Mouse (Mus musculus) liver, embryonic 14.5 days (tissue): ENCODE measurements around the gene Tmem17. TPM values are rescaled to one million over a fixed set of nuclear protein-coding genes. Genes with fewer than 3 reads are reported as not detected.

ENCODE experiments used
- ATAC-seq: fragments of 200-750 bp; cut with Nextera tagmentation; 2 replicates; pipeline ENCODE4 v1.8.0; 2017; ENCODE audit warnings: moderate number of reproducible peaks, mild to moderate bottlenecking, moderate library complexity; ENCODE audit not compliant: insufficient read depth
- DNase-seq, 3 experiments: peaks; one replicate each; pipeline ENCODE4 v3.0.0-alpha.2; 2012 to 2013; ENCODE audit warnings: low read depth in 3 of 3, low spot score in 3 of 3
- H3K27ac ChIP-seq: fragments of 300-500 bp; sonication (generic); 2 replicates; pipeline ENCODE4 v1.5.1; 2014; ENCODE audit warnings: moderate library complexity, mild to moderate bottlenecking, control low read depth, inconsistent platforms
- H3K27me3 ChIP-seq: fragments of 300-500 bp; sonication (generic); 2 replicates; pipeline ENCODE4 v1.6.1; 2014; ENCODE audit warnings: mild to moderate bottlenecking, low read length, moderate library complexity; ENCODE audit not compliant: control insufficient read depth, insufficient read depth
- H3K36me3 ChIP-seq: fragments of 300-500 bp; sonication (generic); replicated peaks from 2 replicates; pipeline ENCODE4 v1.6.1; 2014; ENCODE audit warnings: low read depth; ENCODE audit not compliant: control insufficient read depth, insufficient read depth
- H3K4me1 ChIP-seq, 2 experiments: fragments of 200-500 bp in 1 of 2; fragments of 300-500 bp in 1 of 2; sonication (generic) in 1 of 2; replicated peaks; 2 replicates each; pipeline ENCODE4 v1.6.1; 2012 to 2014; ENCODE audit warnings: antibody characterized with exemption in 1 of 2, inconsistent platforms in 1 of 2, low read length in 1 of 2; ENCODE audit not compliant: control insufficient read depth in 2 of 2, insufficient read depth in 2 of 2
- H3K4me2 ChIP-seq: fragments of 300-500 bp; sonication (generic); 2 replicates; pipeline ENCODE4 v1.6.1; 2014; ENCODE audit warnings: low read depth, mild to moderate bottlenecking, control low read depth, moderate library complexity
- H3K4me3 ChIP-seq, 2 experiments: fragments of 200-500 bp in 1 of 2; fragments of 300-500 bp in 1 of 2; sonication (generic) in 1 of 2; 2 replicates each; pipeline ENCODE4 v1.5.1; 2012 to 2014; ENCODE audit warnings: low read depth in 2 of 2, low read length in 2 of 2, mild to moderate bottlenecking in 2 of 2, control low read depth in 1 of 2, inconsistent platforms in 1 of 2, moderate library complexity in 1 of 2; ENCODE audit not compliant: insufficient read depth in 1 of 2
- H3K9ac ChIP-seq: fragments of 300-500 bp; sonication (generic); replicated peaks from 2 replicates; pipeline ENCODE4 v1.6.1; 2014; ENCODE audit warnings: mild to moderate bottlenecking, control low read depth, moderate library complexity
- H3K9me3 ChIP-seq: fragments of 300-500 bp; sonication (generic); 2 replicates; pipeline ENCODE4 v1.6.1; 2016; ENCODE audit warnings: low read length, mixed read lengths; ENCODE audit not compliant: control insufficient read depth
- CTCF ChIP-seq: IDR thresholded peaks from 2 replicates; pipeline ENCODE4 v1.5.1; 2016; ENCODE audit warnings: antibody characterized with exemption, low read depth, control low read depth
- EP300 ChIP-seq: IDR thresholded peaks from 2 replicates; pipeline ENCODE4 v1.6.1; 2016; ENCODE audit warnings: antibody characterized with exemption, low read depth
- WGBS: fragments of 180-500 bp; shearing (Covaris S2); extraction: QIAGEN DNeasy Blood & Tissue Kit; methylation state at CpG from one replicate; pipeline ENCODE4 v1.1.7; 2014; ENCODE audit not compliant: insufficient replicate concordance; 5-methylcytosine and 5-hydroxymethylcytosine counted together
- polyA plus RNA-seq, 2 experiments: library from polyadenylated mRNA; depleted of rRNA in 1 of 2; stranded (reverse) in 1 of 2; unstranded in 1 of 2; fragments of >200 nt; fragmentation: Nextera tagmentation in 1 of 2; extraction: Ambion mirVana in 1 of 2; gene quantifications; 2 replicates each; pipeline versions ENCODE4 v1.2.1 to v1.2.3; 2012 to 2014

Gene Tmem17
- polyA plus RNA-seq, 2 experiments: 1.1 to 1.4 TPM

GRCm38 (mm10) chr11:22540600-22540999 is 28.7 kb downstream of the Tmem17 start:
- no peak overlapping the region for H3K9ac ChIP-seq
- no peaks in the 10 kb centered on the region for H3K36me3 ChIP-seq
- no peak for TF ChIP-seq EP300
- no peak for TF ChIP-seq CTCF
- no peak for DNase-seq
- H3K4me1 ChIP-seq: no peaks in the 10 kb centered on the region
- no peak overlapping the region for H3K27ac ChIP-seq
- no peak overlapping the region for H3K4me3 ChIP-seq
- no peaks in the 10 kb centered on the region for H3K27me3 ChIP-seq
- H3K4me2 ChIP-seq: no peak overlapping the region
- WGBS: 48% methylated on average over 1 of the region's 1 CpGs
- no peak for ATAC-seq
- H3K9me3 ChIP-seq: no peaks in the 10 kb centered on the region

GRCm38 (mm10) chr11:22560061-22560460 is 48.2 kb downstream of the Tmem17 start:
- 46% methylated on average over 1 of the region's 1 CpGs for WGBS

GRCm38 (mm10) chr11:22560503-22561328 is 48.8 kb downstream of the Tmem17 start:
- 45% methylated on average over 6 of the region's 6 CpGs for WGBS
- H3K27ac ChIP-seq: no peak overlapping the region
- TF ChIP-seq EP300 (no peak), CTCF (no peak)
- H3K4me3 ChIP-seq: no peak overlapping the region
- no peaks in the 10 kb centered on the region for H3K27me3 ChIP-seq
- no peak overlapping the region for H3K4me2 ChIP-seq
- H3K36me3 ChIP-seq: no peaks in the 10 kb centered on the region
- H3K4me1 ChIP-seq: no peaks in the 10 kb centered on the region
- no peak overlapping the region for H3K9ac ChIP-seq
- no peaks in the 10 kb centered on the region for H3K9me3 ChIP-seq
- DNase-seq (no peak), ATAC-seq (no peak)

More at GRCm38 (mm10) chr11:22560061-22560460, 48.2 kb downstream of the Tmem17 start:
- Histone ChIP-seq H3K4me2 (no peak overlapping the region), H3K9me3 (no peaks in the 10 kb centered on the region), H3K4me1 (no peaks in the 10 kb centered on the region), H3K4me3 (no peak overlapping the region), H3K36me3 (no peaks in the 10 kb centered on the region), H3K27ac (no peak overlapping the region), H3K27me3 (no peaks in the 10 kb centered on the region), H3K9ac (no peak overlapping the region)
- DNase-seq (no peak), ATAC-seq (no peak)
- TF ChIP-seq CTCF (no peak), EP300 (no peak)

GRCm38 (mm10) chr11:22561329-22561592 is 49.4 kb downstream of the Tmem17 start:
- H3K27ac ChIP-seq: no peak overlapping the region
- H3K9ac ChIP-seq: no peak overlapping the region
- no peaks in the 10 kb centered on the region for H3K36me3 ChIP-seq
- H3K4me1 ChIP-seq: no peaks in the 10 kb centered on the region
- H3K27me3 ChIP-seq: no peaks in the 10 kb centered on the region
- H3K9me3 ChIP-seq: no peaks in the 10 kb centered on the region
- no peak overlapping the region for H3K4me3 ChIP-seq
- no peak overlapping the region for H3K4me2 ChIP-seq
- TF ChIP-seq EP300: no peak
- no peak for TF ChIP-seq CTCF
- no peak for ATAC-seq
- 73% methylated on average over 4 of the region's 4 CpGs for WGBS
- no peak for DNase-seq

GRCm38 (mm10) chr11:22563706-22564105 is 51.8 kb downstream of the Tmem17 start:
- DNase-seq (no peak), ATAC-seq (no peak)
- no peak overlapping the region for H3K4me2 ChIP-seq
- H3K27me3 ChIP-seq: no peaks in the 10 kb centered on the region
- H3K36me3 ChIP-seq: no peaks in the 10 kb centered on the region
- no peak overlapping the region for H3K9ac ChIP-seq
- WGBS: 55% methylated on average over 3 of the region's 3 CpGs
- no peak for TF ChIP-seq CTCF
- no peak for TF ChIP-seq EP300
- no peak overlapping the region for H3K4me3 ChIP-seq
- H3K4me1 ChIP-seq: no peaks in the 10 kb centered on the region
- H3K27ac ChIP-seq: no peak overlapping the region
- H3K9me3 ChIP-seq: no peaks in the 10 kb centered on the region
